Mouse (Mus musculus): Measurements from ENCODE around the gene Mapk3. TPM values are rescaled to one million over a fixed set of nuclear protein-coding genes. Genes with fewer than 3 reads are reported as not detected.

The Mapk3 gene
- polyA plus RNA-seq, 1 experiment: 472 TPM

GRCm38 (mm10) chr7:126758539-126758938 lies 862 bp upstream of the Mapk3 start:
- Histone ChIP-seq H3K27me3 (ENCODE audit: control insufficient read depth, insufficient read depth, low read length) (no peaks in the 10 kb centered on the region), H3K27ac (ENCODE audit: insufficient read depth, low read depth, low read length) (no peak overlapping the region), H3K4me3 (ENCODE audit: low read depth, low read length) (no peak overlapping the region), H3K36me3 (ENCODE audit: control insufficient read depth, insufficient read depth, low read length) (peaks cover 15% of the 10 kb centered on the region), H3K4me1 (ENCODE audit: control insufficient read depth, insufficient read depth, insufficient read length, low read length) (peaks cover 17% of the 10 kb centered on the region; the same call in 1 of the 2 replicates)
- TF ChIP-seq POLR2A (IDR thresholded peaks at IDR 0.05; ENCODE audit: low read depth, low read length) (no peak), CTCF (IDR thresholded peaks at IDR 0.05; ENCODE audit: extremely low read depth, insufficient read length, insufficient replicate concordance, low read depth, low read length) (no peak)
- 85% methylated on average over 7 of the region's 7 CpGs for WGBS

- 1% methylated on average over 23 of the region's 24 CpGs for WGBS
- no peaks in the 10 kb centered on the region for H3K27me3 ChIP-seq (ENCODE audit: control insufficient read depth, insufficient read depth, low read length)
- peaks cover 14% of the 10 kb centered on the region; the same call in 1 of the 2 replicates for H3K4me1 ChIP-seq (ENCODE audit: control insufficient read depth, insufficient read depth, insufficient read length, low read length)
- peak overlapping the region; percentile 97 for H3K4me3 ChIP-seq (ENCODE audit: low read depth, low read length)
- H3K27ac ChIP-seq (ENCODE audit: insufficient read depth, low read depth, low read length): peak overlapping the region; percentile 100
- no peak for TF ChIP-seq CTCF (IDR thresholded peaks at IDR 0.05; ENCODE audit: extremely low read depth, insufficient read length, insufficient replicate concordance, low read depth, low read length)
- no peak; the same call in 1 of the 2 replicates for TF ChIP-seq POLR2A (IDR thresholded peaks at IDR 0.05; ENCODE audit: low read depth, low read length)
- H3K36me3 ChIP-seq (ENCODE audit: control insufficient read depth, insufficient read depth, low read length): peaks cover 28% of the 10 kb centered on the region
Measured at GRCm38 (mm10) chr7:126759672-126760390, 430 bp downstream of the Mapk3 start.

GRCm38 (mm10) chr7:126760391-126760802 lies 996 bp downstream of the Mapk3 start:
- peak overlapping the region; percentile 100 for H3K27ac ChIP-seq (ENCODE audit: insufficient read depth, low read depth, low read length)
- TF ChIP-seq CTCF (IDR thresholded peaks at IDR 0.05; ENCODE audit: extremely low read depth, insufficient read length, insufficient replicate concordance, low read depth, low read length) (no peak), POLR2A (IDR thresholded peaks at IDR 0.05; ENCODE audit: low read depth, low read length) (peak; percentile 43)
- peak overlapping the region; percentile 97 for H3K4me3 ChIP-seq (ENCODE audit: low read depth, low read length)
- peaks cover 10% of the 10 kb centered on the region; the same call in 1 of the 2 replicates for H3K4me1 ChIP-seq (ENCODE audit: control insufficient read depth, insufficient read depth, insufficient read length, low read length)
- H3K36me3 ChIP-seq (ENCODE audit: control insufficient read depth, insufficient read depth, low read length): peaks cover 33% of the 10 kb centered on the region
- 8% methylated on average over 3 of the region's 3 CpGs for WGBS
- no peaks in the 10 kb centered on the region for H3K27me3 ChIP-seq (ENCODE audit: control insufficient read depth, insufficient read depth, low read length)

DNA sequence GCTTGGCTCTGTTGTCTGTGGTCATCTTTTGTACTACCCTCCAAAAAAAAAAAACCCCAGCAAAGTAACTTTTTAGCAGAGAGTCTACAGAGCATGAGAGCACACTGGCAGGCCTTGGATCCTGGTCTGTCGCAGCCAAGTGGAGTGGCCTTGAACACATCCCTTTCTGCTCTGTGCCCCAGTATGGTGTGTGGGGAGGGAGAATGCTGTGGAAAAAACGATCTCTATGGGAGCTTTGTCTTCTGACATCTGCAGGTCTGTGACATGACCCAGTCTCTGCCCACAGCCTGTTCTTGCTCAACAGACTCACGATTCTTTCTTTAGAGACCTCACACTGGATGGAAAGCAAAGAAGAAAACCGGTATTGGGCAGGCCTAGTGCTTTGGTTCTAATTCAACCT lies 1.6 kb downstream of the Mapk3 start:
- no peak for TF ChIP-seq POLR2A (IDR thresholded peaks at IDR 0.05; ENCODE audit: low read depth, low read length)
- TF ChIP-seq CTCF (IDR thresholded peaks at IDR 0.05; ENCODE audit: extremely low read depth, insufficient read length, insufficient replicate concordance, low read depth, low read length): no peak
- Histone ChIP-seq H3K4me3 (ENCODE audit: low read depth, low read length) (peak overlapping the region; percentile 97), H3K27ac (ENCODE audit: insufficient read depth, low read depth, low read length) (peak overlapping the region; percentile 100), H3K27me3 (ENCODE audit: control insufficient read depth, insufficient read depth, low read length) (no peaks in the 10 kb centered on the region), H3K36me3 (ENCODE audit: control insufficient read depth, insufficient read depth, low read length) (peaks cover 37% of the 10 kb centered on the region), H3K4me1 (ENCODE audit: control insufficient read depth, insufficient read depth, insufficient read length, low read length) (peaks cover 13% of the 10 kb centered on the region)
- 19% methylated on average over 4 of the region's 4 CpGs for whole genome bisulfite sequencing

DNA sequence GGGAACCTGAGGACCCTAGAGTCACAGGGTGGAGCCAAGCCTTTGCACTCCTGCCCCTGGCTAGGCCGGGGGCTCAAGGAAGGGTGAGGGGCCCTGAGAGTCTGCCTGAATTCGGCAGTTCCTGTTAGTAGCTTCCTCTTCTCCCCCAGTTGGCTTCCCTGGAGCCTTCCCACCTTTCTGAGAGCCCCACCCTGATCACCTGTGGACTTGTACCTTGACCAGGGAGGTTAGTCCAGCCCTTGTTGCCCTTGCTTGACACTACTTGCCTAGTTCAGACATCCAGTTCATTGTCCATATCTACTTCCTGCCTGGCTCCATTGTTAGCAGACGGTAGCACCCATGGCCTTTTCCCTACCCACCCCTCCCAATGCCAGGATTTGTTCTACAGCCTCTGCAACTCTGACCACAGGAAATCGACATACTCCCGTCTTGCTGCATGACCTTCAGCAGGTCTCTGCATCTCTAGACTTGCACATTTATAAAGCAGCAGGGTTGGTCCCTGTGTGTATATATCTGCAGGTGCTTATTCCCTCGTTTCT lies 2.2 kb downstream of the Mapk3 start:
- WGBS: 13% methylated on average over 6 of the region's 6 CpGs
- H3K4me1 ChIP-seq (ENCODE audit: control insufficient read depth, insufficient read depth, insufficient read length, low read length): peaks cover 17% of the 10 kb centered on the region
- H3K4me3 ChIP-seq (ENCODE audit: low read depth, low read length): peak overlapping the region; percentile 47
- TF ChIP-seq POLR2A (IDR thresholded peaks at IDR 0.05; ENCODE audit: low read depth, low read length) (peak; percentile 58; the same call in 1 of the 2 replicates), CTCF (IDR thresholded peaks at IDR 0.05; ENCODE audit: extremely low read depth, insufficient read length, insufficient replicate concordance, low read depth, low read length) (no peak)
- H3K27me3 ChIP-seq (ENCODE audit: control insufficient read depth, insufficient read depth, low read length): no peaks in the 10 kb centered on the region
- peaks cover 41% of the 10 kb centered on the region for H3K36me3 ChIP-seq (ENCODE audit: control insufficient read depth, insufficient read depth, low read length)
- peak overlapping the region; percentile 100 for H3K27ac ChIP-seq (ENCODE audit: insufficient read depth, low read depth, low read length)

- Histone ChIP-seq H3K27ac (ENCODE audit: insufficient read depth, low read depth, low read length) (0 out of 2 replicates have a peak overlapping the region, but pooled peaks have one; percentile 24), H3K27me3 (ENCODE audit: control insufficient read depth, insufficient read depth, low read length) (no peaks in the 10 kb centered on the region), H3K4me3 (ENCODE audit: low read depth, low read length) (no peak overlapping the region), H3K4me1 (ENCODE audit: control insufficient read depth, insufficient read depth, insufficient read length, low read length) (peaks cover 17% of the 10 kb centered on the region), H3K36me3 (ENCODE audit: control insufficient read depth, insufficient read depth, low read length) (peaks cover 51% of the 10 kb centered on the region)
- TF ChIP-seq CTCF (IDR thresholded peaks at IDR 0.05; ENCODE audit: extremely low read depth, insufficient read length, insufficient replicate concordance, low read depth, low read length): no peak
- no peak for TF ChIP-seq POLR2A (IDR thresholded peaks at IDR 0.05; ENCODE audit: low read depth, low read length)
- WGBS: 69% methylated on average over 17 of the region's 17 CpGs
Measured at GRCm38 (mm10) chr7:126762471-126763008, 3.1 kb downstream of the Mapk3 start.

DNA sequence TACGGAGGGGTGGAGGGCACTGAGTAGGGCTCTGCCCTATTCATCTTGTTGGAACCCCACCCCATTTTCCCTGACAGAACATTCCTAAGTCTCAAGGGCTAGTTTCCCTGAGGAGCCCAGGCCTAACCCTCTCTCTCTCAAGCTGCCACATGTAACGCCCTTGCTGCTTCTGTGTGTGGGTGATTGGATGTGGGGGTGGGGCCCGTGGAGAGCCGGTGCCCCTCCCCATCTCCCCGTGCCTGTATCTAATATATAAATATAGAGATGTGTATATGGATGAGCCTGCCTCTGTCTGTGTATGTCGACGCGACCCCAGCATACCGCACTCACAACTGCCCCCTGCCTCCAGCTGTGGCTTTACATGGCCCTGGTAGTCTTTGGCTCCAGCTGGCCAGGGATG lies 6.1 kb downstream of the Mapk3 start:
- TF ChIP-seq POLR2A (IDR thresholded peaks at IDR 0.05; ENCODE audit: low read depth, low read length) (no peak), CTCF (IDR thresholded peaks at IDR 0.05; ENCODE audit: extremely low read depth, insufficient read length, insufficient replicate concordance, low read depth, low read length) (no peak)
- Histone ChIP-seq H3K27ac (ENCODE audit: insufficient read depth, low read depth, low read length) (no peak overlapping the region), H3K4me3 (ENCODE audit: low read depth, low read length) (no peak overlapping the region), H3K4me1 (ENCODE audit: control insufficient read depth, insufficient read depth, insufficient read length, low read length) (peaks cover 17% of the 10 kb centered on the region), H3K36me3 (ENCODE audit: control insufficient read depth, insufficient read depth, low read length) (peaks cover 75% of the 10 kb centered on the region), H3K27me3 (ENCODE audit: control insufficient read depth, insufficient read depth, low read length) (no peaks in the 10 kb centered on the region)
- 81% methylated on average over 9 of the region's 9 CpGs for WGBS

Measured in small intestine, adult 2 months (tissue).